Mouse (Mus musculus): ENCODE results near the gene Ly6c2. TPM values are rescaled to one million over a fixed set of nuclear protein-coding genes. Genes with fewer than 3 reads are reported as not detected.
A peak's percentile ranks its signal among the peaks of the same experiment; 100 is the strongest.
"Not testable (repeated sequence)": the region's sequence is repeated elsewhere in the genome, so short reads cannot be mapped to it uniquely, and the experiment has no call there.

The Ly6c2 gene
- 0.33 TPM in 1 of 2 replicates, not detected in the other for polyA plus RNA-seq (2012; rRNA removed)

GRCm38 (mm10) chr15:75111861-75112630 lies at the start of gene Ly6c2:
Gene Ly6c2 (minus strand): TSS chr15:75111970.
- H3K4me1 ChIP-seq (ENCODE audit: control insufficient read depth, insufficient read depth, low read length); H3K27me3 ChIP-seq (ENCODE audit: control insufficient read depth, insufficient read depth, low read length); H3K4me3 ChIP-seq (ENCODE audit: control insufficient read depth, low read depth, low read length); H3K36me3 ChIP-seq (ENCODE audit: control insufficient read depth, insufficient read depth, low read length); H3K27ac ChIP-seq (ENCODE audit: control insufficient read depth, insufficient read depth, low read depth, low read length): not testable (repeated sequence)

DNA sequence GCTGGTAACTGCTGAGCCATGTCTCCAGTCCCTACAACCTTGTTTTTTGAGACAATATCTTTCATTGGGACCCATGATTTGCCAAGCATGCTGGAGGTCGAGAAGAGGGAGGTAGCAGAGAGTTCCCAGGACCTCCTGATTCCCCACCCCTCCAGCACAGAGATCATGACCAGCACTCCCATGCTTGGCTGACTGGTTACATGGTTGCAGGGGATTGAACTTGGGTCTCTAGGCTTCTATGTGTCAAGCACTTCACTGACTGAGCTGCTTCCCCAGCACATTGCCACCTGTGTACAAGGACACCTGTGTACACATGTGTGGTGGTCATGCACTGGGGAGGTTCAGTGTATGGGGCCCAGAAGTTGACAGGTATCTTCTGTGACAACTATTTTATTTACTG lies 45.9 kb upstream of the Ly6c2 start:
- TF ChIP-seq CTCF (IDR thresholded peaks at IDR 0.05; ENCODE audit: control insufficient read depth, insufficient read depth, insufficient replicate concordance, low read depth, low read length) (no peak), POLR2A (IDR thresholded peaks at IDR 0.05; ENCODE audit: control insufficient read depth, low read depth, low read length) (no peak)
- Histone ChIP-seq H3K36me3 (ENCODE audit: control insufficient read depth, insufficient read depth, low read length) (no peaks in the 10 kb centered on the region), H3K4me3 (ENCODE audit: control insufficient read depth, low read depth, low read length) (no peak overlapping the region), H3K27me3 (ENCODE audit: control insufficient read depth, insufficient read depth, low read length) (no peaks in the 10 kb centered on the region), H3K27ac (ENCODE audit: control insufficient read depth, insufficient read depth, low read depth, low read length) (no peak overlapping the region), H3K4me1 (ENCODE audit: control insufficient read depth, insufficient read depth, low read length) (no peaks in the 10 kb centered on the region)

DNA sequence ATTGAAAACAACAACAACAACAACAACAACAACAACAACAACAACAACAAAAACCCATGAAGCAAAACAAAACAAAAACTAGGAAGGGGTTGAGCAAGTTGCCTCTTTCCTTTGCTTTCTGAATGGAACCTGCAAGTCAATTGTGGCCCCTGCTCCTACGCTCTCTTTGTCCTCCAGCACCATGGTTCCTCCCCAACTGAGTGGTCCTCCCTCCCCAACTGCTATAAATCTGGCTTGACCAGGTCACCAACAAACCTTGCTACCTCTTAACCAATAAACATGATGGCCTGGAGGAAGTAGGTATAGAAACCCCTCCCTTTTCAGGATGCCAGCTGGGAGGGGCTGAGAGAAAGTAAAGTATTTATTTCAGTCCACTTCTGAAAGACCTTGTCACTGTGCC lies 43.2 kb upstream of the Ly6c2 start, which contains the start of gene Ly6g:
Ly6g (plus strand) TSS at position 301 of the 400 bp plus-strand sequence.
- H3K27ac ChIP-seq (ENCODE audit: control insufficient read depth, insufficient read depth, low read depth, low read length) = no peak within 1 kb of the TSS
- H3K4me1 ChIP-seq (ENCODE audit: control insufficient read depth, insufficient read depth, low read length) = no peaks in the 10 kb centered on the region
- H3K4me3 ChIP-seq (ENCODE audit: control insufficient read depth, low read depth, low read length) = no peak within 1 kb of the TSS
- TF ChIP-seq POLR2A (IDR thresholded peaks at IDR 0.05; ENCODE audit: control insufficient read depth, low read depth, low read length) = no peak
- no peak for TF ChIP-seq CTCF (IDR thresholded peaks at IDR 0.05; ENCODE audit: control insufficient read depth, insufficient read depth, insufficient replicate concordance, low read depth, low read length)
- H3K36me3 ChIP-seq (ENCODE audit: control insufficient read depth, insufficient read depth, low read length) = no peaks in the 10 kb centered on the region
- H3K27me3 ChIP-seq (ENCODE audit: control insufficient read depth, insufficient read depth, low read length) = no peaks in the 10 kb centered on the region

GRCm38 (mm10) chr15:75153087-75153486 lies 41.3 kb upstream of the Ly6c2 start:
- no peaks in the 10 kb centered on the region for H3K36me3 ChIP-seq (ENCODE audit: control insufficient read depth, insufficient read depth, low read length)
- H3K27ac ChIP-seq (ENCODE audit: control insufficient read depth, insufficient read depth, low read depth, low read length) = no peak overlapping the region
- H3K4me3 ChIP-seq (ENCODE audit: control insufficient read depth, low read depth, low read length) = no peak overlapping the region
- H3K4me1 ChIP-seq (ENCODE audit: control insufficient read depth, insufficient read depth, low read length) = no peaks in the 10 kb centered on the region
- no peaks in the 10 kb centered on the region for H3K27me3 ChIP-seq (ENCODE audit: control insufficient read depth, insufficient read depth, low read length)
- TF ChIP-seq CTCF (IDR thresholded peaks at IDR 0.05; ENCODE audit: control insufficient read depth, insufficient read depth, insufficient replicate concordance, low read depth, low read length) = no peak

DNA sequence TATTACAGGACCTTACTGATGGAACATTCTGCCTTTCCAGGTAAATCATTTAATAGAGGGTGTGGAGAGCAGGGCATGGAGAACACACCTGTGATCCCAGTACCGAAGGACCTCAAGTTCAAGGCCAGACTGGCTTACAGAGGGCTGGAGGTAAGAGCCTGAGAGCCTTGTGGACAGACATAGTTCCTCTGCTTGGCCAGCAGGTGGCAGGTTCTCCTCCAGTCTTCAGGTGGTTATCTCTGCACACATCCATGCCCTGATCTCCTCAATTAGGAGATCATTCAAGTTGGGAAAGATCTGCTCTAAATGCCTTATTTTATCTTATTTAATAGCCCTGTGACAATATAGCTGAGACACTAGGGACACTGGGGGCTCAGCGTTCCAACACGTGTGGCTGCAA lies 32.0 kb upstream of the Ly6c2 start:
- no peak overlapping the region for H3K27ac ChIP-seq (ENCODE audit: control insufficient read depth, insufficient read depth, low read depth, low read length)
- peak; percentile 41; the same call in 1 of the 2 replicates for TF ChIP-seq CTCF (IDR thresholded peaks at IDR 0.05; ENCODE audit: control insufficient read depth, insufficient read depth, insufficient replicate concordance, low read depth, low read length)
- no peak for TF ChIP-seq POLR2A (IDR thresholded peaks at IDR 0.05; ENCODE audit: control insufficient read depth, low read depth, low read length)

DNA sequence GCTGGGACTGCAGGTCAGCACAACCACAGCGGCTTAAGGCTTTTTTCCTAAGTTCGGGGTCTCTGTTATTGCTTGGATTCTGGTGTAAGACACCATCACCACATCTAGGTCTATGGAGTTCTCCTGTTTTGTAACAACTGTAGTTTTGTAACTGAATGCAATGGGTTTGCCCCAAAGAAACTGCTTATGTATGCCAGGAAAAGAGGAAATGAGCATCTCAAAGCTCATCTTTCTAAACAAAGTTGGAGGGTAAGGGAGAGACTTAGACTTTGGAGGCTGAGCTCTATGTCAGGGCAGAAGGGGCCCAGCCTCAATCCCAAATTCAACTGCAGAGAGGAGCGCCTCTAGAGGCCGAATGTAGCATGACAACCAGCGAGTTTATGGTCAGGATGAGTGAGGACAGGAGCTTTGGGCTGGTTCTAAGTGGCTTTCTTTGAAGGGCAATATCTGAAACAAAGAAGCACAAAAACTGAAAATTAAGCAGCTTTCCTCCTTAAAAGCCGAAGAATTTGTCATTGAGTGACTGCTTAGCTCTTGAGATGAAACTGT lies 30.1 kb upstream of the Ly6c2 start:
- not testable (repeated sequence) for H3K4me3 ChIP-seq (ENCODE audit: control insufficient read depth, low read depth, low read length); H3K27me3 ChIP-seq (ENCODE audit: control insufficient read depth, insufficient read depth, low read length); H3K4me1 ChIP-seq (ENCODE audit: control insufficient read depth, insufficient read depth, low read length); H3K27ac ChIP-seq (ENCODE audit: control insufficient read depth, insufficient read depth, low read depth, low read length); H3K36me3 ChIP-seq (ENCODE audit: control insufficient read depth, insufficient read depth, low read length)
- TF ChIP-seq CTCF (IDR thresholded peaks at IDR 0.05; ENCODE audit: control insufficient read depth, insufficient read depth, insufficient replicate concordance, low read depth, low read length) = peak; percentile 53; the same call in 1 of the 2 replicates

More for the DNA sequence above, 32.0 kb upstream of the Ly6c2 start:
- H3K4me1 ChIP-seq (ENCODE audit: control insufficient read depth, insufficient read depth, low read length) = no peaks in the 10 kb centered on the region
- no peak overlapping the region for H3K4me3 ChIP-seq (ENCODE audit: control insufficient read depth, low read depth, low read length)
- H3K36me3 ChIP-seq (ENCODE audit: control insufficient read depth, insufficient read depth, low read length) = no peaks in the 10 kb centered on the region
- no peaks in the 10 kb centered on the region for H3K27me3 ChIP-seq (ENCODE audit: control insufficient read depth, insufficient read depth, low read length)

DNA sequence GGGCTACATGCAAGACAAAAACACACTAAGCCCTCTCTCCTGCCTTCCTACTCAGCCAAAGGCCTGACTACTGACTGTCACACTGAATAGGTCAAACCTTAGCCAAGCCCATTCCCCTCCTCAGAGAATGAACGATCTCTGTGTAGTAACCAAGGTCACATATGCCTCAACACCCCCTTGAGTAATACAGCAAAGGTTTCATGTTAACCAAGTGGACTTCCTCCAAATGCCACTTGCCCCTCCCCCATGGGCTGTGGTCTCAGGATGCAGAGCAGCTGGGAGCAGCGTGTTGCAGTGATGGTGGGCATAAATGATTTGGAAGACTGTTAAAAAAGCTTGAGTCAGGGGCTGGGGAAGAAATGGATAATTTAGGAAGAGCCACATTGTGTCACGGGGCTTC lies 26.0 kb upstream of the Ly6c2 start:
- H3K27ac ChIP-seq (ENCODE audit: control insufficient read depth, insufficient read depth, low read depth, low read length); H3K4me1 ChIP-seq (ENCODE audit: control insufficient read depth, insufficient read depth, low read length); H3K27me3 ChIP-seq (ENCODE audit: control insufficient read depth, insufficient read depth, low read length); H3K4me3 ChIP-seq (ENCODE audit: control insufficient read depth, low read depth, low read length); H3K36me3 ChIP-seq (ENCODE audit: control insufficient read depth, insufficient read depth, low read length): not testable (repeated sequence)

DNA sequence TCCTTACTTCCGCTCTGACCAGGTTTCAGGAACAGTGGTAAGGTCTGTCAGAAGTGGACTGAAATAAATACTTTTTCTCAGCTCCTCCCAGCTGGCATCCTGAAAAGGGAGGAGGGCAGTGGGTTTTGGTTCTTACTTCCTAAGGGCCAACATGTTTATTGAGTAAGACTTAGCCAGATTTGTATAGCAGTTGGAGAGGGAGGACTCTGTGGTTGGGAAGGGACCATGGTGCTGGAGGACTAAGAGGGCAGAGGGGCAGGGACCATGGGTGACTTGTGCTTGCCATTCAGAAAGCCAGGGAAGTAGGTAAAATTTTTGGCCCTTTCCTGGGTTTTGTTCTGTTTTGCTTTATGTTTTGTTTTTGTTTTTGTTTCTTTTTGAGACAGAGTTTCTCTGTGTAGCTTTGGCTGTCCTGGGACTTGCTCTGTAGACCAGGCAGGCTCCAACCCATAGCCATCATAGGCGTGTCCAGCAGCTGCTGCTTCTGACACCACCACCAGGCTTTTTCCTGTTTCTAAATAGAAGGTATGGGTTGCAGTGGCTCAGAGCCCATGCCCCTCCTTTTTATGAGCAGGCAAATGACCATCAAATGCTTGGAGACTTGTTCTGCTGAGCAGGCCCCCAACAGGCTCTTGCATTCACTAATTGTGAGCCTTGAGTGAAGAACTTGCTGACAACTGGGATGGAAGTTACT lies 23.5 kb upstream of the Ly6c2 start:
- H3K4me3 ChIP-seq (ENCODE audit: control insufficient read depth, low read depth, low read length) = not testable (repeated sequence)

DNA sequence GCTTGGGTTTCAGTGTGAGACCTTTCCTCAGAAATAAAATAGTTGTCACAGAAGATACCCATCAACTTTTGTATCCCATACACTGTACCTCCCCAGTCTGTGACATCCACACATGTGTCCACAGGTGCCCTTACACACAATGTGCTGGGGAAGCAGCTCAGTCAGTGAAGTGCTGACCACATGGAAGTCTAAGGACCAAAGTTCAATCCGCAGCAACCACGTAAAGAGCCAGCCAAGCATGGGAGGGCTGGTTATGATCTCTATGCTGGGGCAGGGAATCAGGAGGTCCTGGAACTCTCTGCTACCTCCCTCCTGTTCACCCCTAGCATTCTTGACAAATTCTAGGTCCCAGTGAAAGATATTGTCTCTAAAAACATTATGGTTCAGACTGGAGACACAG lies 20.6 kb upstream of the Ly6c2 start:
- H3K27me3 ChIP-seq (ENCODE audit: control insufficient read depth, insufficient read depth, low read length); H3K36me3 ChIP-seq (ENCODE audit: control insufficient read depth, insufficient read depth, low read length); H3K27ac ChIP-seq (ENCODE audit: control insufficient read depth, insufficient read depth, low read depth, low read length); H3K4me1 ChIP-seq (ENCODE audit: control insufficient read depth, insufficient read depth, low read length); H3K4me3 ChIP-seq (ENCODE audit: control insufficient read depth, low read depth, low read length): not testable (repeated sequence)

More for the DNA sequence above, 23.5 kb upstream of the Ly6c2 start:
- not testable (repeated sequence) for H3K27ac ChIP-seq (ENCODE audit: control insufficient read depth, insufficient read depth, low read depth, low read length); H3K27me3 ChIP-seq (ENCODE audit: control insufficient read depth, insufficient read depth, low read length); H3K36me3 ChIP-seq (ENCODE audit: control insufficient read depth, insufficient read depth, low read length); H3K4me1 ChIP-seq (ENCODE audit: control insufficient read depth, insufficient read depth, low read length)
